Mouse (Mus musculus) forebrain, embryonic 10.5 days (tissue): ENCODE data around the gene Epyc. TPM values are rescaled to one million over a fixed set of nuclear protein-coding genes. Genes with fewer than 3 reads are reported as not detected.

Experiments
- DNase-seq: peaks from one replicate; pipeline ENCODE4 v3.0.0-alpha.2; 2017; ENCODE audit warnings: low spot score; ENCODE audit errors: extremely low spot score
- H3K27ac ChIP-seq: fragments of 300-500 bp; sonication (generic); 2 replicates; pipeline ENCODE4 v1.5.1; 2016; ENCODE audit warnings: mild to moderate bottlenecking
- H3K27me3 ChIP-seq: fragments of 300-500 bp; sonication (generic); 2 replicates; pipeline ENCODE4 v1.6.1; 2016; ENCODE audit warnings: mild to moderate bottlenecking; ENCODE audit not compliant: poor library complexity, severe bottlenecking
- H3K36me3 ChIP-seq: fragments of 300-500 bp; sonication (generic); replicated peaks from 2 replicates; pipeline ENCODE4 v1.6.1; 2016; ENCODE audit warnings: mild to moderate bottlenecking, moderate library complexity
- H3K4me1 ChIP-seq: fragments of 300-500 bp; sonication (generic); 2 replicates; pipeline ENCODE4 v1.6.1; 2016
- H3K4me3 ChIP-seq: fragments of 300-500 bp; sonication (generic); 2 replicates; pipeline ENCODE4 v1.5.1; 2016; ENCODE audit warnings: mild to moderate bottlenecking, moderate library complexity
- H3K9me3 ChIP-seq: fragments of 300-500 bp; sonication (generic); 2 replicates; pipeline ENCODE4 v1.6.1; 2016; ENCODE audit warnings: mild to moderate bottlenecking, moderate library complexity
- WGBS: fragments of 180-500 bp; shearing (Covaris S2); methylation state at CpG from one replicate; pipeline ENCODE4 v1.1.7; 2016; 5-methylcytosine and 5-hydroxymethylcytosine counted together
- polyA plus RNA-seq: library from polyadenylated mRNA; unstranded; fragments of >200 nt; fragmentation: Nextera tagmentation; extraction: Ambion mirVana; gene quantifications from 2 replicates; pipeline ENCODE4 v1.2.1, GENCODE M21; 2016

The Epyc gene
- polyA plus RNA-seq, 1 experiment from 2014 or later, result 0.61 TPM

DNA sequence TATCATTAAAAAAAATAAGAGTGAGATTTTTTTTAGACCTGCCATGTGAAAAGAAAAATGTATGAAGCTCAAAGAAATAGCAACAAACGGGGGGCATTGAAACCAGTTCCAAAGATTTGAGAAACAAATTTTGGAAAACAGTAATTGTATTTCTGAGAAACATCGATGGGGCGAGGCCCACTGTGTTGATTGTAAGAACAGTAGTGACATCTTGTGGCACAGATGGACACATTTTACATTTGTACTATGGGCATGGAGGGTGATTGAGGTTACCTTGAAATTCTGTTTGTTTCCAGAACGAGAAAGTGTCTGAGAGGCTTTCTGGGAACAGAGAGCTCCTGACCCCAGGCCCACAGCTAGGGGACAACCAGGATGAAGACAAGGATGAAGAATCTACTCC, 26.3 kb downstream of the Epyc start:
- Histone ChIP-seq H3K27ac (no peak overlapping the region), H3K4me1 (peaks cover 10% of the 10 kb centered on the region), H3K4me3 (no peak overlapping the region), H3K9me3 (no peaks in the 10 kb centered on the region), H3K27me3 (no peaks in the 10 kb centered on the region), H3K36me3 (no peaks in the 10 kb centered on the region)
- WGBS, result 80% methylated on average over 4 of the region's 4 CpGs
- no peak for DNase-seq

DNA sequence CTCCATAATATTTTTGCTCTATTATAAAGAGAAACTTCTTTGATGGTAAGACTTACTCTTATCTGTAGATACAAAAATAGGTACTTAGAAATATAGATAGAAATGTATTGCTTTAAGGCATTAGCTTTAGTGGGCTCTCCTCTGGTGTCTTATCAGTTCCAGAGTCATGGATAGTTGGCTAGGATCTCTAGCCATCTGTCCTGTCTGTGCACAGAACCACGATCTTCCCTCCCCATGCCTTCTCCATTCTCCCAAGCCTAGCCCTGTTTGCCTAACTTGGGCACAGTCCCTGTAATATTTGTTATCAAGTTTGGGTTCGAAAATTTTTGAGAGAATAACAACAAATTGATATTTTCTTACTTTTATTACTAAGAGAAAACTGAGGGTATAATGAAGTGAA, 29.4 kb downstream of the Epyc start:
- Histone ChIP-seq H3K27me3 (no peaks in the 10 kb centered on the region), H3K36me3 (no peaks in the 10 kb centered on the region), H3K27ac (no peak overlapping the region), H3K4me3 (no peak overlapping the region), H3K4me1 (peaks cover 7% of the 10 kb centered on the region), H3K9me3 (no peaks in the 10 kb centered on the region)
- WGBS, result 79% methylated on average over 2 of the region's 2 CpGs
- no peak for DNase-seq

GRCm38 (mm10) chr10:97682981-97683380, 39.1 kb downstream of the Epyc start:
- no peak for DNase-seq
- Histone ChIP-seq H3K27ac (no peak overlapping the region), H3K27me3 (no peaks in the 10 kb centered on the region), H3K4me1 (no peaks in the 10 kb centered on the region), H3K36me3 (no peaks in the 10 kb centered on the region), H3K4me3 (no peak overlapping the region), H3K9me3 (no peaks in the 10 kb centered on the region)

DNA sequence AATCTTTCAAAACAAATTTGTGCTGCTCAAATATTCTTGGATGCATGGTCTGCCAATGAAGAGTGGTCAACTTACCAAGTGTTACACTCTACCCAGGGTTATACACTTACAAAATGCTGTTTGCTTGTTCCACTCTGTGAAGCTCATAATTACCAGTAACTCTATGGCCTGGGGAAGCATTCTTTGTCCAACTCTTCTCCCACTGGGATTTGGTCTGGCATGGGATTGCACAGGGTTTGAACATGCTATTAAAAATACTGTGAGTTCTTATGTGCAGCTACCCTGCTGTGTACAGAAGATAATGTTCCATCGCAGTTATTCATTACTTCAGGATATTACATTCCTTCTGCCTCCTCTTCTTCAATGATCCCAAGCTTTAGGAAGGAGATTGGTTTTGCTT, 43.3 kb downstream of the Epyc start:
- no peak overlapping the region for H3K27ac ChIP-seq
- H3K4me3 ChIP-seq, result no peak overlapping the region
- DNase-seq, result no peak
- no peaks in the 10 kb centered on the region for H3K27me3 ChIP-seq
- no peaks in the 10 kb centered on the region for H3K36me3 ChIP-seq
- WGBS, result 93% methylated on average over 1 of the region's 1 CpGs
- no peaks in the 10 kb centered on the region for H3K9me3 ChIP-seq
- no peaks in the 10 kb centered on the region for H3K4me1 ChIP-seq

DNA sequence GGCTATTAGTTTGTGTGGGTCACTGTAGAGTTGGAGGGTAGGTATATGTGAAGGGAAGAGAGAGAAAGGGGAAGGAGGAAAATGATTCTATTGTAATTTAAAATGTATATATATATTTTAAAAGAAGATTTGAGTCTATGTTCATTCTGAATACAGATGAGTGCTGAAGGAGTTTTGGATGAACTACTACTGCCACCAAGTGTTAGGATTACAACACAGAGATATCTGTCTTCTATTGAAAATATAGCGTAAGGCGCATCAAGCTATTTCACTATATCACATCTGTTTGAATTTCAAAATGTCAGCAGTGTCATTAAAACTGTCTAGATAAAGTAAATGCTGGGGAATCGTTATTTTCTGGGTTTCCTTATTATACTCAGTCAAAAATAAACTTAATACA, 45.6 kb downstream of the Epyc start:
- DNase-seq, result no peak
- H3K9me3 ChIP-seq, result peaks cover 14% of the 10 kb centered on the region
- H3K27me3 ChIP-seq, result no peaks in the 10 kb centered on the region
- WGBS, result 87% methylated on average over 3 of the region's 3 CpGs
- H3K4me3 ChIP-seq, result no peak overlapping the region
- H3K36me3 ChIP-seq, result no peaks in the 10 kb centered on the region
- H3K4me1 ChIP-seq, result no peaks in the 10 kb centered on the region
- H3K27ac ChIP-seq, result no peak overlapping the region

DNA sequence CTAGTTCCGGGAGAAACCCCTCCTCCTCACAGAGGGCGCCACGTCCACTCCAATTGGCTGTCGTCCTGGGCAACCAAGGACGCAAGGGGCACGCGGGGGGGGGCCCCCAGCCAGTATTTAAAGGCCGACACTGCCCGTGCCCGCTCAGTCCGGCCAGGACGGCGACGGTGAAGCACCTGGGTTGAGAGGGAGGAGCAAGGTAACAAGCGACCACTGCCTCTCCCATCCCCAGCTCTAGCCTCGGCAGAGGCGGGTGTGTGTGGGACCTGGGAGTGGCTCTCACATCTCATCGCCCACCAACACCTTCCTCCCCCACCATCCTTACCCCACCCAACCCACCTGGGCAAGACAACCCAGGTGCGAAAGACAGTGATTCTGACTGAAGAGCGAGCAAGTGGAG, 49.0 kb downstream of the Epyc start, which contains the start of gene Ccer1:
Gene Ccer1, plus strand, starts transcription at position 147 of the 400 bp plus-strand sequence.
- Histone ChIP-seq H3K27ac (no peak within 1 kb of the TSS), H3K36me3 (no peaks in the 10 kb centered on the region), H3K27me3 (no peaks in the 10 kb centered on the region), H3K4me3 (no peak within 1 kb of the TSS), H3K9me3 (peaks cover 14% of the 10 kb centered on the region), H3K4me1 (no peaks in the 10 kb centered on the region)
- 76% methylated on average over 20 of the region's 20 CpGs for WGBS
- no peak for DNase-seq

DNA sequence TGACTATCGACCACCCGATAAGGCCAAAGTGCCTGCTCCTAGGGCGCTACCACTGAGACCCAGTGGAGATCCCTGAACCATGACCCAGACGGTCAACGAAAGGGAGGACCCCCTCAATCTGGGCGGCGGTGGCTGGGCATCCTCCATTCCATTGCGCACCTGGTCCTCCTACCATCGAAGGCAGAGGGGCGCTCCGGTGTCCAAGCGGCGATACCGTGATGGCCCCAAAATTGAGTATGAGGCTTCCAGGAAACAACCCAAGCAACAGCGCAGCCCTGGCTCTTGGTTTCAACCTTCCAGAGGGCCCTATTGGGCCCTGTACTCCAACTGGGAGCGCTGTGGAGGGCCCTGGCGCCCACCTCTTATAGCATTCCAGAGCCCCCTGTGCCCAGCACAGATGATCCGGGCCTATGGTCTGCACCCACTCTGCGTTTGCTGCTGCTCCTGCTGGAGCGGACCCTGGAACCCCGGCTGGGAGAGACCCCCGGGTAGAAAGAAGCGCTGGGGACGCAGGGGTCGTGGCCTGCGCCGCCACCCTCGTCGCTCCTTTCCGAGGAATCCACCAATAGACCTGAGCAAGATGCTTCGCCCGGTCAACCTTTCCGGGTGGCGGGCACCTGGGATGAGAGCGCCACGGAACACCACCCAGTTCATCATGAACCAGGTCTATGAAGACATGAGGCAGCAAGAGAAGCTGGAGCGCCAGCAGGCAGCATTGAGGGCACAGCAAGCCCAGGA, 49.7 kb downstream of the Epyc start:
- Histone ChIP-seq H3K27ac (no peak overlapping the region), H3K36me3 (no peaks in the 10 kb centered on the region), H3K9me3 (peaks cover 14% of the 10 kb centered on the region), H3K27me3 (no peaks in the 10 kb centered on the region), H3K4me3 (no peak overlapping the region), H3K4me1 (no peaks in the 10 kb centered on the region)
- WGBS, result 94% methylated on average over 37 of the region's 37 CpGs
- no peak for DNase-seq

GRCm38 (mm10) chr10:97702321-97702720, 58.5 kb downstream of the Epyc start:
- Histone ChIP-seq H3K27me3 (no peaks in the 10 kb centered on the region), H3K4me3 (no peak overlapping the region), H3K9me3 (no peaks in the 10 kb centered on the region), H3K4me1 (no peaks in the 10 kb centered on the region), H3K27ac (no peak overlapping the region), H3K36me3 (no peaks in the 10 kb centered on the region)
- no peak for DNase-seq

DNA sequence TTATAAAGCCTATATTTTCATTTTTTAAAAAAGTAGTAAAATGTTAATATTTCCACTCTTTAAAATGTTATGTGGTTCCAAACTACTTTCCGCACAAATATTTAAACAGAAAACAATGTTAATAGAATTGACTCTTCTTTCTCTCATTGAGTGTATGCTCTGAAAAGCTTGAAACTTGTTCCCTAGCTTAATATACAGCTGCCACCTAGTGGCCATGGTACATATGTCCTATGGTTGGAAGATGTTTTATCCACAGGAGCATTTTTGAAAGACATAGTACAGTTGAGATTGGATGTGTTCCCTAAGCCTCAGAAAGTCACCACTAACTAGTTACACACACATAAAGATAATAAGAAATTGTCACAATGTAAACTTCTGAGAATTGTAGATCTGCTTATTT, 60.7 kb downstream of the Epyc start:
- no peaks in the 10 kb centered on the region for H3K9me3 ChIP-seq
- no peak overlapping the region for H3K27ac ChIP-seq
- WGBS, result 59% methylated on average over 1 of the region's 1 CpGs
- DNase-seq, result no peak
- no peaks in the 10 kb centered on the region for H3K27me3 ChIP-seq
- no peaks in the 10 kb centered on the region for H3K36me3 ChIP-seq
- H3K4me3 ChIP-seq, result no peak overlapping the region
- H3K4me1 ChIP-seq, result no peaks in the 10 kb centered on the region

GRCm38 (mm10) chr10:97712687-97713086, 68.8 kb downstream of the Epyc start:
- Histone ChIP-seq H3K4me3 (no peak overlapping the region), H3K27ac (no peak overlapping the region), H3K27me3 (no peaks in the 10 kb centered on the region), H3K9me3 (no peaks in the 10 kb centered on the region), H3K36me3 (no peaks in the 10 kb centered on the region), H3K4me1 (no peaks in the 10 kb centered on the region)
- DNase-seq, result peak; percentile 36
- WGBS, result 6% methylated on average over 5 of the region's 5 CpGs

DNA sequence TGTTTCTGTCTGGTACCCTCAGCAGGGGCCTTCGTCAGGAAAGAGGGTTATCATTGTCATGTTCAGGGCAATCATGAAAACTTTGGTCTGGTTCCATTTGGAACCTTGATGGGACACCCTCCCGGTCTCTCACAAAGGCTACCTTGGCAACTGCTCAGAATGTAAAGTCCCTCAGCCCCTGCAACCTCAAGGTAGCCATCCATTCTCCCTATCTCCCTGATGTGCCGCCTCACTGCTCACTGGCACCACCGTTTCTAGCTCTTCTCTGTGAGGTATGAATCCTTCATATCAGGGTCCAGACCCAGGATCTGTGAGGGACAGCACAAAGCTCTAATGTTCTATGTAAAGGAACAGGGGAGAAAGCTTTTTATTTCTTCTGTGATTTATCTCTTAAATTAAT, 70.7 kb downstream of the Epyc start:
- Histone ChIP-seq H3K4me3 (no peak overlapping the region), H3K27me3 (no peaks in the 10 kb centered on the region), H3K27ac (no peak overlapping the region), H3K9me3 (no peaks in the 10 kb centered on the region), H3K36me3 (no peaks in the 10 kb centered on the region), H3K4me1 (no peaks in the 10 kb centered on the region)
- no peak for DNase-seq
- 79% methylated on average over 4 of the region's 4 CpGs for WGBS

DNA sequence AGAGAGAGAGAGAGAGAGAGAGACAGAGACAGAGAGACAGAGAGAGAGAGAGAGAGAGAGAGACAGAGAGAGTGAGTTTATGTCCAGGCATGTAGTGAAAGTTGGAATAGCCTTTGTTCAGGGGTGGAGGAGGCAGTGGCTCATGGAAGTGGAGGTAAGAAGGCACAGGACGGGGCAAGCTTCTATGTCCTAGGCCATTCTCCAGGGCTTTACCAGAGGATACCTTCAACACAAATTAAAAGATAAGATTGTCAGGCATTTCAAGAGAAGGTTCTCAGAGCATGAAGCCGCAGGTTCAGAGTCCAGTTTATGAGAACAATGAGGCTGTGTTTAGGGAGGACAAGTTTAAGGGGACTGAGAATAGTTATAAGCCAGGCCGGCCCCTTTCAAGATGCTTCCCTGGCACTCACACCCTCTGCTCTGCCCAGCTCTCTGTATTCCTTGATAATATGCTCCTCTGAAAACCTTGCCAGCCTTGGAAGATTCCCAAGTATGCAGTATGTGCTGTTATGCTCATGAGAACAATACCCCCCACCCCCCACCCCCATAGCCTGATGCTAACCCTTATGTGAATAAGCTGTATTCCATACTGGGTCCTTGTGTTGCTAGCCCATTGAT, 71.5 kb downstream of the Epyc start:
- WGBS, result 87% methylated on average over 3 of the region's 3 CpGs
- no peaks in the 10 kb centered on the region for H3K36me3 ChIP-seq
- H3K27me3 ChIP-seq, result no peaks in the 10 kb centered on the region
- H3K27ac ChIP-seq, result no peak overlapping the region
- H3K4me3 ChIP-seq, result no peak overlapping the region
- no peak for DNase-seq
- H3K9me3 ChIP-seq, result no peaks in the 10 kb centered on the region
- no peaks in the 10 kb centered on the region for H3K4me1 ChIP-seq

DNA sequence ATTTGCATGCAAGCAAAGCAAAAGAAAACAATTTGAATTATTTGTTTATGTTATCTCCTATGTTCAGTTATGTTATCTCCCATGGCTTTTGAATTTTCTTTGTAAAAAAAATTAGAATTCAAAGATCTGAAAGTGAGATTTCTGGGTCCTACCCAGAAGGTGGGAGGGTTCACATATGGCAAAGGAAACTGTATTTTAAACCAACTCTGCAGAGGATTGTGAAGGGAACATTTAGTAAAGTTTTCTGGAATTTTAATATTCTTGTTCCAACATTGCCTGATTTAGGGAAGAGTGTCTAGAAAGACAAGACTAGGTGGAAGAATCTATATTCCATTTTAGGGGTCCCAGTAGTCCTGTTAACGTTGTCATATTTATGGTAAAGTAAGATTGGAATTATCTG, 73.4 kb downstream of the Epyc start:
- no peaks in the 10 kb centered on the region for H3K4me1 ChIP-seq
- H3K36me3 ChIP-seq, result no peaks in the 10 kb centered on the region
- no peak overlapping the region for H3K4me3 ChIP-seq
- DNase-seq, result no peak
- no peaks in the 10 kb centered on the region for H3K27me3 ChIP-seq
- H3K27ac ChIP-seq, result no peak overlapping the region
- no peaks in the 10 kb centered on the region for H3K9me3 ChIP-seq
- 77% methylated on average over 1 of the region's 1 CpGs for WGBS
